Mouse (Mus musculus): ENCODE data around the gene Ulk4.

DNA sequence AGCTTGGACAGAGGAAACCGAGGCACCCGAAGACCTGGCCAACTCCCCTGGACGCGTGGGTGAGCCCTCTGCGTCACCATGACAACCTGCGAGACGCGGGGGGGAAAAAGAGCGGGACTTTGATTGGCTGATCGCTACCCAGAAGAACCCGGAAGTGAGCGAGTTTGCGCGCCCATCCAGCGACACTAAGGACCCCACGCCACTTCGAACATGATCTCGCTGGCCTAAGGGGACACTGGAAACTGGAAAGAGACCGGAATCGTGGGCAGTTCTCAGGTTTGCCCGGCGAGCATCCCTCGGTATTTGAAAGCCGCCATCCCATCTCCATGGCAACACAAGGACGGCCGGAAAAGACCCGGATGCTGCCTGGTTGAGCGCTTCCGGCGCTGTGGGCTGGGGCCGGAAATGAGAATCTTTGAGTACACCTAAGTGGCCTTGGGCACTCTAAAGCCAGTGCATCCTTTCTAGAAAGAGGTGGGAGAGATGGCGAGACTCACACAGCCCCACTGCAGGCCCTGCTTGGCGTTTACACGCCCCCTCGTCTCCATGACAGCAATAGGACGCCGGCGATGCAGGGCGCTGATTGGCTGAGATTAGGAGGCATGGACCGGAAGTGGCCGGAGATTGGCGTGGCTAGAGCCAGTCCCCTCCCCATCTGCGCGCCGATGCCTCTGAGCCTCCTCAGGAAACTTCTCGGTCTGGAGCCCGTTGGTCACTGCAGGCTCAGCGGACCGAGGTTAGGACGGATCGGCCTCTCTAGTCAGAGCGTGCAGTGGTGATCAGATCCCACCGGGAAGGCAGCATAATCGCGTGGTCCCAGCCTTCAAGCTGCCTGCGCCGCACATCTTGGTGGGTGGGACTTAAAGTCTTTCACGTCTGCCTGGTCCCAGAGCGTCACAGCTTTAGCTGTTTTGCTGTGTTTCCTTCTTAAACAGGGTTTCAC, at the start of gene Ulk4:
- TF ChIP-seq CTCF (IDR thresholded peaks at IDR 0.05; ENCODE audit: low read depth) (no peak), EP300 (IDR thresholded peaks at IDR 0.05; ENCODE audit: low read depth) (no peak)

All from liver, postnatal 0 days (tissue).